Mouse (Mus musculus) embryonic facial prominence, embryonic 13.5 days (tissue): Measurements from ENCODE around the gene Ash1l. TPM values are rescaled to one million over a fixed set of nuclear protein-coding genes. Genes with fewer than 3 reads are reported as not detected.

ENCODE experiments used
- ATAC-seq: fragments of 200-750 bp; cut with Nextera tagmentation; 2 replicates; pipeline ENCODE4 v1.8.0; 2017; ENCODE audit warnings: low read depth; ENCODE audit not compliant: insufficient number of reproducible peaks, insufficient read depth, low FRiP score, low TSS enrichment
- H3K27ac ChIP-seq: fragments of 300-500 bp; sonication (generic); 2 replicates; pipeline ENCODE4 v1.5.1; 2015; ENCODE audit warnings: moderate library complexity, mild to moderate bottlenecking, inconsistent platforms
- H3K27me3 ChIP-seq: fragments of 300-500 bp; sonication (generic); 2 replicates; pipeline ENCODE4 v1.6.1; 2015; ENCODE audit warnings: mild to moderate bottlenecking, inconsistent platforms
- H3K36me3 ChIP-seq: fragments of 300-500 bp; sonication (generic); 2 replicates; pipeline ENCODE4 v1.6.1; 2015; ENCODE audit warnings: mild to moderate bottlenecking, inconsistent platforms
- H3K4me1 ChIP-seq: fragments of 300-500 bp; sonication (generic); 2 replicates; pipeline ENCODE4 v1.6.1; 2015; ENCODE audit warnings: inconsistent platforms
- H3K4me2 ChIP-seq: fragments of 300-500 bp; sonication (generic); 2 replicates; pipeline ENCODE4 v1.6.1; 2015; ENCODE audit warnings: moderate library complexity, mild to moderate bottlenecking, inconsistent platforms
- H3K4me3 ChIP-seq: fragments of 300-500 bp; sonication (generic); 2 replicates; pipeline ENCODE4 v1.5.1; 2015; ENCODE audit warnings: mild to moderate bottlenecking, inconsistent platforms
- H3K9ac ChIP-seq: fragments of 300-500 bp; sonication (generic); 2 replicates; pipeline ENCODE4 v1.6.1; 2015; ENCODE audit warnings: mild to moderate bottlenecking, inconsistent platforms
- H3K9me3 ChIP-seq: fragments of 300-500 bp; sonication (generic); 2 replicates; pipeline ENCODE4 v1.6.1; 2016; ENCODE audit warnings: inconsistent platforms
- WGBS: fragments of 180-500 bp; shearing (Covaris S2); methylation state at CpG from one replicate; pipeline ENCODE4 v1.1.7; 2015; ENCODE audit warnings: mixed read lengths; 5-methylcytosine and 5-hydroxymethylcytosine counted together
- polyA plus RNA-seq: library from polyadenylated mRNA; unstranded; fragments of >200 nt; fragmentation: Nextera tagmentation; extraction: Ambion mirVana; gene quantifications from 2 replicates; pipeline ENCODE4 v1.2.1, GENCODE M21; 2015

Ash1l gene
- polyA plus RNA-seq, 1 experiment from 2014 or later, result 29.4 TPM

- H3K9me3 ChIP-seq, result no peaks in the 10 kb centered on the region
- 75% methylated on average over 2 of the region's 2 CpGs for WGBS
- H3K4me2 ChIP-seq, result no peak overlapping the region
- no peak overlapping the region for H3K27ac ChIP-seq
- no peaks in the 10 kb centered on the region for H3K4me1 ChIP-seq
- no peak overlapping the region for H3K4me3 ChIP-seq
- ATAC-seq, result no peak
- H3K27me3 ChIP-seq, result no peaks in the 10 kb centered on the region
- H3K36me3 ChIP-seq, result no peaks in the 10 kb centered on the region
- no peak overlapping the region for H3K9ac ChIP-seq
Measured at GRCm38 (mm10) chr3:89123313-89123712, 172.9 kb downstream of the Ash1l start.

GRCm38 (mm10) chr3:89124241-89124640 is 173.8 kb downstream of the Ash1l start:
- no peaks in the 10 kb centered on the region for H3K9me3 ChIP-seq
- no peak overlapping the region for H3K4me3 ChIP-seq
- no peak overlapping the region for H3K27ac ChIP-seq
- H3K9ac ChIP-seq, result no peak overlapping the region
- no peaks in the 10 kb centered on the region for H3K36me3 ChIP-seq
- H3K4me1 ChIP-seq, result no peaks in the 10 kb centered on the region
- no peaks in the 10 kb centered on the region for H3K27me3 ChIP-seq
- H3K4me2 ChIP-seq, result no peak overlapping the region
- 78% methylated on average over 3 of the region's 3 CpGs for WGBS
- no peak for ATAC-seq

GRCm38 (mm10) chr3:89125981-89126380 is 175.6 kb downstream of the Ash1l start:
- no peak for ATAC-seq
- H3K27me3 ChIP-seq, result no peaks in the 10 kb centered on the region
- H3K4me2 ChIP-seq, result no peak overlapping the region
- H3K9ac ChIP-seq, result no peak overlapping the region
- WGBS, result 89% methylated on average over 3 of the region's 3 CpGs
- H3K4me3 ChIP-seq, result no peak overlapping the region
- no peaks in the 10 kb centered on the region for H3K9me3 ChIP-seq
- H3K4me1 ChIP-seq, result no peaks in the 10 kb centered on the region
- H3K27ac ChIP-seq, result no peak overlapping the region
- no peaks in the 10 kb centered on the region for H3K36me3 ChIP-seq

Other genes starting within 250 kb of the Ash1l start
- 51.4 and 54.4 TPM in 2 replicates for gene Rit1, start 233.8 kb upstream of the Ash1l start, polyA plus RNA-seq
- gene Syt11, start 175.5 kb upstream of the Ash1l start, polyA plus RNA-seq, result 16.9 and 19.7 TPM in 2 replicates
- gene Gon4l, start 115.4 kb upstream of the Ash1l start, polyA plus RNA-seq, result 12.6 and 13.9 TPM in 2 replicates
- gene Msto1, start 36.6 kb upstream of the Ash1l start, polyA plus RNA-seq, result 40.7 and 43.2 TPM in 2 replicates
- gene Dap3, start 559 bp downstream of the Ash1l start, polyA plus RNA-seq, result 147 and 158 TPM in 2 replicates
- 23.3 and 25.0 TPM in 2 replicates for gene Rusc1, start 142.7 kb downstream of the Ash1l start, polyA plus RNA-seq
- gene Gm43738, start 150.5 kb downstream of the Ash1l start, polyA plus RNA-seq, result not detected in 2 replicates
- gene Fdps, start 151.3 kb downstream of the Ash1l start, polyA plus RNA-seq, result 193 and 231 TPM in 2 replicates
- 2.0 TPM in 1 of 2 replicates, not detected in the other for gene Pklr, start 185.5 kb downstream of the Ash1l start, polyA plus RNA-seq
- gene Hcn3, start 209.6 kb downstream of the Ash1l start, polyA plus RNA-seq, result 3.6 and 4.3 TPM in 2 replicates
- 39.9 and 41.8 TPM in 2 replicates for gene Clk2, start 214.2 kb downstream of the Ash1l start, polyA plus RNA-seq
- gene Scamp3, start 226.9 kb downstream of the Ash1l start, polyA plus RNA-seq, result 115 and 125 TPM in 2 replicates
- 31.5 and 32.6 TPM in 2 replicates for gene Fam189b, start 232.5 kb downstream of the Ash1l start, polyA plus RNA-seq